Mouse (Mus musculus) testis, postnatal 14 days (tissue): ENCODE measurements around the gene Tmem165.
A peak's percentile ranks its signal among the peaks of the same experiment; 100 is the strongest.

ENCODE experiments used
- DNase-seq: peaks from one replicate; pipeline ENCODE4 v3.0.0; 2021; ENCODE audit warnings: low spot score

The Tmem165 gene

DNA sequence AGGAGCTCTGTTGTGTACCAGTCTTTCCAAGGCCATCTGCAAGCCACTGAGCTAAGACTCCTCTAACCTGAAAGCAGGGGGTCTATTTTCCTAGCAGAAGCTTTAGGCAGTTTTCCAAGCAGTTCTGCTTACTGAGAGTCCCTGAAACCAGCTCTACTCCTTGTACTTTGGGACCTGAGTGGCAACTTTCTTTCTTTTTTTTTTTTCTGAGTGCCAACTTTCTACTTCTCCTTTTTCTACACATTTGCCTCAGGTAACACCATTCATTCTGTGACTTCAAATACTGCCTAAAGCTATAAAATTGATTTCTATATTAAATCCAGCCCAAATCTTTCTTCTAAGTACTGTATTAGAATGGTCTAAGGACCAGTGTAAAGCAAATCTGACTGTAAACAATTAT lies 62.9 kb downstream of the Tmem165 start:
- peak; percentile 8 for DNase-seq

DNA sequence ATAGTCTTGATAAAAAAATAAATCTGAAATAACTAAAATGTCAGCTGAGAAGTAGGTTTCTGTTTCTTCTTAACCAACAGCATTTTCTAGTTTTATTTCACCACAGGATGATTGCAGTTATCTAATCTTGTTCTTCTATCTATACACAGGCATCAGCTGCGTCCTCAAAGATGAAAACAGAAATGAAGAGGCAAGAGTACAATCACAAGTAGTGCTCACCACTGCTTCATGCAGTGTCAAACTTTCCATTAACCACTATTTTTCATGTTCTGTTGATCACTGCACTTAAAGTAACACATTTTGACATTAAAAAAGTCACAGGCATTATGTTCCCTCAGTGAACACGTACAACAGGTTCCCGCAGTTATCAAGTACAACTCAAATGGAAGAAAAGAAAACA lies 67.3 kb downstream of the Tmem165 start:
- no peak for DNase-seq
